Mouse (Mus musculus) cortical plate, adult 2 months (tissue): ENCODE measurements around the gene Prrt2.
A peak's percentile ranks its signal among the peaks of the same experiment; 100 is the strongest.

Experiments
- CTCF ChIP-seq: fragments of 200-500 bp; IDR thresholded peaks from 2 replicates; pipeline ENCODE4 v1.5.1; 2011; ENCODE audit warnings: mild to moderate bottlenecking, control low read depth, low read length; ENCODE audit not compliant: insufficient read depth; ENCODE audit errors: extremely low read depth
- POLR2A ChIP-seq: fragments of 200-500 bp; IDR thresholded peaks from 2 replicates; pipeline ENCODE4 v1.6.1; 2011; ENCODE audit warnings: mild to moderate bottlenecking, low read length, control low read depth; ENCODE audit not compliant: insufficient read depth; ENCODE audit errors: extremely low read depth

- TF ChIP-seq POLR2A = peak; percentile 43; the same call in 1 of the 2 replicates
- no peak for TF ChIP-seq CTCF
Observed at GRCm38 (mm10) chr7:127016486-127016938, 4.5 kb downstream of the Prrt2 start.
